ENCODE assay signal across 8 mouse cellular contexts in genomic region chr13:90922751-90923612, GRCm38 (mm10). TPM values are rescaled to one million over a fixed set of nuclear protein-coding genes. Genes with fewer than 3 reads are reported as not detected.
A peak's percentile ranks its signal among the peaks of the same experiment; 100 is the strongest.
DNase-seq lines count a peak whose midpoint lies in the region; ATAC-seq lines count a peak whose summit lies in the region.

Gene Rps23 (plus strand): TSS chr13:90922958.

- peak within 1 kb of the TSS; percentile 58 for H3K27ac ChIP-seq in hindbrain, embryonic 11.5 days (ENCODE audit: low read depth, low read length)

- under 1% methylated on average over 57 of the region's 57 CpGs for WGBS in hindbrain, embryonic 11.5 days

- peak; percentile 94 for DNase-seq in Muller cell, postnatal 12 days (ENCODE audit: inconsistent ontology term)
- DNase-seq in cerebellum, adult 9-11 months, result peak; percentile 92
- peak; percentile 74 to 91 for DNase-seq in frontal cortex, adult 2 months (ENCODE audit: extremely low spot score in 1 of 2, low spot score in 1 of 2)
- DNase-seq in hindbrain, embryonic 11.5 days (ENCODE audit: low spot score), result peak; percentile 93
- peak; percentile 87 to 92 for DNase-seq in layer of hippocampus, postnatal 10 days (ENCODE audit: low spot score in 2 of 2)
- peak; percentile 93 for DNase-seq in lung, postnatal 10 days
- peak; percentile 88 for DNase-seq in ovary, postnatal 36 days (ENCODE audit: low spot score)
- peak; percentile 90 for DNase-seq in thymus, postnatal 25 days

- no peaks in the 10 kb centered on the region for H3K27me3 ChIP-seq in hindbrain, embryonic 11.5 days (ENCODE audit: control insufficient read depth, insufficient read depth, low read length)

- no peaks in the 10 kb centered on the region for H3K4me1 ChIP-seq in hindbrain, embryonic 11.5 days (replicated peaks; ENCODE audit: control insufficient read depth, insufficient read depth, low read length)

- peak within 1 kb of the TSS; percentile 90 for H3K4me3 ChIP-seq in hindbrain, embryonic 11.5 days (ENCODE audit: low read depth, low read length)

- peak; percentile 99 for ATAC-seq in hindbrain, embryonic 11.5 days (ENCODE audit: low FRiP score)

- peaks cover 7% of the 10 kb centered on the region; the same call in 1 of the 2 replicates for H3K36me3 ChIP-seq in hindbrain, embryonic 11.5 days (ENCODE audit: control insufficient read depth, insufficient read depth, low read length)

- H3K9me3 ChIP-seq in hindbrain, embryonic 11.5 days (ENCODE audit: control insufficient read depth, low read length), result no peaks in the 10 kb centered on the region

- H3K4me2 ChIP-seq in hindbrain, embryonic 11.5 days (replicated peaks; ENCODE audit: low read depth, low read length), result peak within 1 kb of the TSS; percentile 54

- peak within 1 kb of the TSS; percentile 95 for H3K9ac ChIP-seq in hindbrain, embryonic 11.5 days (ENCODE audit: low read depth, low read length)

RNA-seq across cellular contexts. Expression of gene Rps23, which starts in this region (rescaled TPM):
- polyA plus RNA-seq in frontal cortex, adult 2 months (2012; rRNA removed), result 646 and 659 TPM in 2 replicates
- 214 and 232 TPM in 2 replicates for polyA plus RNA-seq in hindbrain, embryonic 11.5 days (2014; fragmentation: Nextera tagmentation; extraction: Ambion mirVana)
- 100 to 1,000 TPM; 241 to 323 TPM for total RNA-seq in layer of hippocampus, postnatal 10 days (2021)

Comparison
In these comparisons a context has a peak if more than half of its experiments do, and no peak if none do; other contexts are left out.
1. Peak in every context shown above with its lines: DNase-seq, ATAC-seq, H3K4me3 ChIP-seq and H3K27ac ChIP-seq.